Mouse (Mus musculus): ENCODE measurements around the gene Egf. TPM values are rescaled to one million over a fixed set of nuclear protein-coding genes. Genes with fewer than 3 reads are reported as not detected.

Egf gene
- polyA plus RNA-seq, 1 experiment from 2014 or later, result 1.3 TPM

DNA sequence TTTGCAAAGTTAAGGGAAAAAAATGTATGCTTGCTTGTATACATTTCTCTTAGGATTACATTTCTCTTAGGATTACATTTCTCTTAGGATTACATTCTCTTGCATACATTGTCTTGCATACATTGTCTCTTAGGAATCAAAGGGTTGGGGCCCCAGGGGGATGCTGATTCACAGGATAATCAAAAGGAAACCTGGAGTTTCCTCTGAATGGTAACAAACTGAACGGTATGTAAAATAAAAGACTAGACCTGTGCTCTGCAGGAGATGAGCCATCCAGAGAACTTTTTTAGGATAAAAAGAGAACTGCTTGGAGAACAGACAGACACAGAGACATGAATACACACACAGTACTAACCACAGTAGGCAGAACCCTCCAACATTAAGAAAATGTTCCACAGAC is 104.2 kb downstream of the Egf start:
- no peak overlapping the region for H3K9ac ChIP-seq
- H3K27ac ChIP-seq (replicated peaks), result no peak overlapping the region
- ATAC-seq (ENCODE audit: extremely low read depth, insufficient number of reproducible peaks, low FRiP score, low TSS enrichment), result no peak
- H3K4me3 ChIP-seq, result no peak overlapping the region
- no peaks in the 10 kb centered on the region for H3K9me3 ChIP-seq
- 44% methylated on average over 1 of the region's 1 CpGs for WGBS
- H3K27me3 ChIP-seq (replicated peaks), result no peaks in the 10 kb centered on the region
- H3K4me1 ChIP-seq, result peaks cover 9% of the 10 kb centered on the region
- H3K36me3 ChIP-seq, result no peaks in the 10 kb centered on the region
- H3K4me2 ChIP-seq, result no peak overlapping the region

DNA sequence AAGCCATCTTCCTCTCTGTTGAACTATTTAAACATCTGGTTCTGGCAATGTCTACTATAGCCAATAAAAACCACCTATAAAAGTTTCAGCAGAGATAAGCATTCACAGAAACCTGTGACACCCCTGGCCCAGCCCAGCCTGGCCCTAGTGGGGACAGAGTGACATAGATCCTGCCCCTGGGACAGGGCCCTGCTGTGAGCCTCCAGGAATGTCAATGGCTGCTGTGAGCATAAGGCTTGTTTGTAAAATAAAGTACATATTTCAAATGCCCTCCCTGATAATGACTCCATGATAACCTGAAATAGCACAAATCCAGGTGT is 104.9 kb downstream of the Egf start:
- no peak for ATAC-seq (ENCODE audit: extremely low read depth, insufficient number of reproducible peaks, low FRiP score, low TSS enrichment)
- no peaks in the 10 kb centered on the region for H3K27me3 ChIP-seq (replicated peaks)

DNA sequence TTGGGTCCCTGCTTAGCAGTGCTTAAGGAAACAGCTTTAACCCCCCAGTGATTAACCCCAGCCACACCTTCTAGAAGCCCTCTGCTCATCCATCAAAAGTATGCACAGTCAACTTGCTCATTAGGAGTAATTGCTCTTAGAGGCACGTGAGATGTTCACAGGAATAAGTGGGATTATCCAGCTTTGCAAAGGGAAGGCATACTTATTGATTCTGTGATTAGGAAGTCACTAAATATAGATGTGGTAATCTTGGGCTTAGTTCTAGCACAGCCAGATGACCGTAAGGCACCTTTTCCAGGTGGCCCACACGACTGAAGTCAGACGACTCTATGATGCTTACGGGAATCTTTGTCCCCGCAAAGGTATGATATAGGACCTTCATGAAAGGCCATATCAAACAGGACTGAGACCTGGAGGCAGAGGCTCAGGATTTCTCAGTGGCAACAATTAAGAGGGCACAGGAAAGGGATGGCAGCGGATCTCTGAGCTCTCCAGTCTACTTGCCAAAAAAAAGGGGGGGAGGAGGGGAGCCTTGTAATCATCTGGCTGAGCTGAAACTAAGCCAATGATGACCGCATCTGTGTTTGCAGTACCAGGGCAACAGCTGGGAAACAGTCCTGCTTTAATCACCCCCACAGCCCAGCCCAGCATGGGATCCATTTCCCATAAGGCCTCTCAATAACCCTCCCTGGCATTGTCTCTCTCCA is 105.4 kb downstream of the Egf start:
- Histone ChIP-seq H3K4me3 (no peak overlapping the region), H3K36me3 (no peaks in the 10 kb centered on the region), H3K9ac (no peak overlapping the region), H3K9me3 (no peaks in the 10 kb centered on the region), H3K27ac (replicated peaks) (no peak overlapping the region), H3K27me3 (replicated peaks) (no peaks in the 10 kb centered on the region), H3K4me1 (peaks cover 12% of the 10 kb centered on the region), H3K4me2 (no peak overlapping the region)
- no peak for ATAC-seq (ENCODE audit: extremely low read depth, insufficient number of reproducible peaks, low FRiP score, low TSS enrichment)
- WGBS, result 67% methylated on average over 8 of the region's 8 CpGs

More for the DNA sequence above, 104.9 kb downstream of the Egf start:
- Histone ChIP-seq H3K36me3 (no peaks in the 10 kb centered on the region), H3K9ac (no peak overlapping the region), H3K4me2 (no peak overlapping the region), H3K9me3 (no peaks in the 10 kb centered on the region), H3K4me1 (peaks cover 11% of the 10 kb centered on the region), H3K27ac (replicated peaks) (no peak overlapping the region), H3K4me3 (no peak overlapping the region)

DNA sequence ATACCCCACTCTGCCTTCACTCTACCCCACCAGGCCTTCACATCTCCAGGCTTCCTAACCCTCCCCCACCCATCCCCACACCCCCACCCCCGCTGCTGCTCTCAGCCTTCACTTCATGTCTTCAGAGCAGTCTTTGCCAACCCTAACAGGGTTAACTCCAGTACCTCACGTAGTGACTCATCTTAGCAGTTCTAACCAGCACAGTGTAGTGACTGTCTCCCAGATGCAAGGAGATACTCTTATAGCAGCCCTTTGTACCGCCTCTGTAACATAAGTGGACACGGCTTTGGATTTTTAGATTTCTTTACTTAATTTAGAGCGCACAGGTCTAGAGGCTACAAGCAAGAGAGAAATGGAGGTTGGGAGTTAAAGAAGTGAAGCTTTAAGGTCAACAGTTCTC is 106.5 kb downstream of the Egf start:
- no peaks in the 10 kb centered on the region for H3K36me3 ChIP-seq
- no peak overlapping the region for H3K27ac ChIP-seq (replicated peaks)
- H3K4me3 ChIP-seq, result no peak overlapping the region
- no peaks in the 10 kb centered on the region for H3K9me3 ChIP-seq
- no peak for ATAC-seq (ENCODE audit: extremely low read depth, insufficient number of reproducible peaks, low FRiP score, low TSS enrichment)
- peaks cover 12% of the 10 kb centered on the region for H3K4me1 ChIP-seq
- WGBS, result 65% methylated on average over 5 of the region's 5 CpGs
- no peak overlapping the region for H3K9ac ChIP-seq
- no peak overlapping the region for H3K4me2 ChIP-seq
- no peaks in the 10 kb centered on the region for H3K27me3 ChIP-seq (replicated peaks)

DNA sequence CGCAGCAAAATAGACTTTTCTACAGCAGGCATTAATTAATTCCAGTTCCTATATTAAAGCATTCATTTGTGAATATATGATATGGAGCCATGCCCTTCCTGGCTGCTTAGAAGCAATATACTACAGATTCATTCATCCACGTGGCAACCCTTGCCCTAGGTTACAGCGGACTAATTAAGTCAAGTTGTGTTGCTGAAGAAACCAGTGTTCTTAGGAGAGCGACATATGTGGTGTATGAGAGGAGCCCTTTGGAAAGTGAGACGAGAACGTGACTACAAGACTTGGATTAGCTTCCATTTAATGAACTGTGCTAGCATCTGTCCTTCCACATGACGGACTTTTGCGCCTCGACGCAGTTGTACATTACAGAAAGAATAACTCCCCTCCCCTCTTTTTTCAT is 107.8 kb downstream of the Egf start:
- 85% methylated on average over 10 of the region's 10 CpGs for WGBS
- Histone ChIP-seq H3K4me1 (peaks cover 12% of the 10 kb centered on the region), H3K36me3 (no peaks in the 10 kb centered on the region), H3K27ac (replicated peaks) (no peak overlapping the region), H3K27me3 (replicated peaks) (no peaks in the 10 kb centered on the region), H3K9ac (no peak overlapping the region), H3K9me3 (no peaks in the 10 kb centered on the region), H3K4me3 (no peak overlapping the region), H3K4me2 (no peak overlapping the region)
- ATAC-seq (ENCODE audit: extremely low read depth, insufficient number of reproducible peaks, low FRiP score, low TSS enrichment), result no peak

DNA sequence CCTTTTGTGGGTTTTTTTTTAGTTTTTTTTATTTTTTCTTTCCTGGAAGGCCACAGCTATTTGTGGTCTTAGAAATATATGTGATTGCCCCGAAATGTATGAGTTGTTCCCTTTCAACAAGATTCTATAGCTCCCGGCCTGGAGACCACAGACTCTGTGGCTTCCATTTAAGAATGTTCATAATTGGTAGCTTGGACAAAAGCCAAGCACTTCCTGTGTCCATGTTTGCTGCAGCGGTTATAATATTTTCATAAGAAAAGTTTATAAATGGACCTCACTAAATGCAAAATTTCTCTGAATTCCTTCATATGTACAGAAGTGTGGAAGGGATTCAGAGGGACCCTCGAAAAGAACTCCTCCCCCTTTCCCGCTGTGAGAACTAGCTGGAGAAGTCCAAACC is 108.3 kb downstream of the Egf start:
- Histone ChIP-seq H3K4me1 (peaks cover 12% of the 10 kb centered on the region), H3K9me3 (no peaks in the 10 kb centered on the region), H3K4me3 (no peak overlapping the region), H3K4me2 (no peak overlapping the region), H3K36me3 (no peaks in the 10 kb centered on the region), H3K27ac (replicated peaks) (no peak overlapping the region), H3K27me3 (replicated peaks) (no peaks in the 10 kb centered on the region), H3K9ac (no peak overlapping the region)
- no peak for ATAC-seq (ENCODE audit: extremely low read depth, insufficient number of reproducible peaks, low FRiP score, low TSS enrichment)
- WGBS, result 71% methylated on average over 5 of the region's 5 CpGs

DNA sequence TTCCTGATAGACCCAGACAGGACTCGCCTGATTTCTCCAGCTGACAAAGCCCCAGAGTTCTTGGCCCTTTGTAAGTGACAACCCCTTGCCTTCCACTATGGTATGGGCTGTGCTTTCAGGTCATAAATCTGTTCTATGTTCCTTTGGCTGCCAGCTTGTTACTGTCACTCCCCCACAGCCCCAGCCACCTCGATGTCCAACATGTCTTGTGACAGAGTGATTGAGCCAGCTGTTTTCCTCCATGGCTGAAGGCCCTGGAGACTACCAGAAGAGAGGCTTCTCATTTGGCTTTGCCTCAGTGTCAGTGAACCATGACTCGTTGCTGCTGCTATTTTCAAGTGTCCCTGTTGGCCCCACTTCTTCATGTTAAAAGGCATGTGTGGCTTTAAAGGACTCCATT is 109.7 kb downstream of the Egf start:
- Histone ChIP-seq H3K27ac (replicated peaks) (no peak overlapping the region), H3K9me3 (no peaks in the 10 kb centered on the region), H3K4me1 (peaks cover 9% of the 10 kb centered on the region), H3K4me3 (no peak overlapping the region), H3K9ac (no peak overlapping the region), H3K4me2 (no peak overlapping the region), H3K27me3 (replicated peaks) (no peaks in the 10 kb centered on the region), H3K36me3 (no peaks in the 10 kb centered on the region)
- ATAC-seq (ENCODE audit: extremely low read depth, insufficient number of reproducible peaks, low FRiP score, low TSS enrichment), result no peak
- 41% methylated on average over 3 of the region's 3 CpGs for WGBS

DNA sequence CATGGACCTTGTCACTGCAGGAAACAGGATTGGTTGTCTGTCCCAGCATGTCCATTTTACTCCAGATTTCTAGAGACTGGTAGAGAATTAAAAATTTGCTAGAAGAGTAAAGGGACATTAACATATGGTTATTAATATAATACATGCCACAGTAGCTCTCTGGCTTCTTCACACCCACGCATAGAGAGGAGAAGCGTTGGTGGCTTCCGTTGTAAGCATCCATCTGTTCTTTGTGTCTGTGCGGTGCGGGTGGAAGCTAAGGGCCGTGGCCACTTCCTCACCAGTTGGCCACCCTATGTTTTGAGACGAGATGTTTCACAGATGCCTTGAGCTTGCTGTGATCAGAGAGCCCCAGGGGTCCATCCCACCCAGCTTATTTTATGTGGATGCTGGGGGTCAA is 113.5 kb downstream of the Egf start:
- no peak overlapping the region for H3K9ac ChIP-seq
- H3K27ac ChIP-seq (replicated peaks), result no peak overlapping the region
- no peaks in the 10 kb centered on the region for H3K9me3 ChIP-seq
- ATAC-seq (ENCODE audit: extremely low read depth, insufficient number of reproducible peaks, low FRiP score, low TSS enrichment), result no peak
- H3K4me1 ChIP-seq, result peaks cover 15% of the 10 kb centered on the region
- H3K4me3 ChIP-seq, result no peak overlapping the region
- no peaks in the 10 kb centered on the region for H3K36me3 ChIP-seq
- H3K27me3 ChIP-seq (replicated peaks), result no peaks in the 10 kb centered on the region
- WGBS, result 85% methylated on average over 7 of the region's 7 CpGs
- H3K4me2 ChIP-seq, result no peak overlapping the region

DNA sequence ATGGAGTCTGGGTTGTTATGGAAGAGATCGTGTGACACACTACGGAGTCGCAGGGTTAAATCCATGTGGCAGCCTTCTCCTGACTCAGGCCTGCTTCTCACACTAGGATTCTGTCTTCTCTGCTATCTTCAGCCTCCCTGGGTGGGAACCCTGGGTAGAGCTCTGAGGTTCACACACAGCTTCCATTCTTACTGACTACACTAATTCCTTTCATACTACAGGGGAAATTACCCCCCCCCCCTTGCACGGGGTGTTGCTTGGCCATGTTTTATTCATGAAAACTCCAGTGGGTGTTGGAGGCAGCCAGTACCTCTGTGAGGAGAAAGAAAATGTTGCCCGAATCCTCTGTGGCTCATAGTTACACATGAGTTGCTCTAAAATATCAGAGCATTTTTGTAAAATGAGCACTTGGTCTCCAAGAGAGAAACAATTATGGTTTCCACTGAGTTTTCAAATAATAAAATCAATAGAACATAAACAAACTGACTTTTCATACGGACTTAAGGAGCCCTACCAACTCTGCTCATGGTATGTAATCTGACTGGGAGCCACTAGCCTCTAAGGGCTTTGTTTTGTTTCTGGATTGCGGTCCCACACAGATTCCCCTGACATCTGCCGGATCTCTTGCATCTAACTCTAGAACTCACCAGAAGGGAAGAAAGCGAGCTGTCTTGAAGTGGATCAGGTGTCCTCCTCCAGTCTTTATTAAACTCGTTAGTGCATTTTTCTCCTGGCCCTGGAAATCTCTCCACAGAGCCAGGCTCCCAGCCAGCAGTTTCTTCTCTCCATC is 114.7 kb downstream of the Egf start:
- H3K4me3 ChIP-seq, result no peak overlapping the region
- H3K4me1 ChIP-seq, result peaks cover 16% of the 10 kb centered on the region
- H3K9ac ChIP-seq, result no peak overlapping the region
- H3K27ac ChIP-seq (replicated peaks), result no peak overlapping the region
- H3K27me3 ChIP-seq (replicated peaks), result no peaks in the 10 kb centered on the region
- WGBS, result 67% methylated on average over 10 of the region's 10 CpGs
- H3K36me3 ChIP-seq, result no peaks in the 10 kb centered on the region
- ATAC-seq (ENCODE audit: extremely low read depth, insufficient number of reproducible peaks, low FRiP score, low TSS enrichment), result no peak
- H3K9me3 ChIP-seq, result no peaks in the 10 kb centered on the region
- no peak overlapping the region for H3K4me2 ChIP-seq

DNA sequence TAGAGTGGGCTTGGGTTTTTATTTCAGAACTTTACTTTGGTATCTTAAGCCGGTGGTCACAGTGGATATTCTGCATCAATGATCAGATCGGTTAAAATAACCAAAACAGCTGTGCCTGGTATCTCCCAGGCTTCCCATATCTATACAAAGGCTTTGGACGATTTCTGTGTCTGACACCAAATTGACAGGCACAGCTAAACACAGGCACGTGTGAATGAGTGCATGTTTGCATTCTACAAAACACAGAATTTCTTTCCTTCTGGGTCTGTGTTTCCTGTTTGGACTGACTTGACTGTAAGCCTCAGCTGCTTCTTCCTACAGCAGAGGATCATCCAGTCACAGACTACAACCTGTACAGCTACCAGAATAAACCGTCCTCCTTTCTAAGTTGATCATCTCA is 115.4 kb downstream of the Egf start:
- Histone ChIP-seq H3K4me3 (no peak overlapping the region), H3K9me3 (no peaks in the 10 kb centered on the region), H3K27ac (replicated peaks) (no peak overlapping the region), H3K4me2 (no peak overlapping the region), H3K4me1 (peaks cover 13% of the 10 kb centered on the region), H3K27me3 (replicated peaks) (no peaks in the 10 kb centered on the region), H3K9ac (no peak overlapping the region), H3K36me3 (no peaks in the 10 kb centered on the region)
- no peak for ATAC-seq (ENCODE audit: extremely low read depth, insufficient number of reproducible peaks, low FRiP score, low TSS enrichment)
- WGBS, result 44% methylated on average over 5 of the region's 5 CpGs

DNA sequence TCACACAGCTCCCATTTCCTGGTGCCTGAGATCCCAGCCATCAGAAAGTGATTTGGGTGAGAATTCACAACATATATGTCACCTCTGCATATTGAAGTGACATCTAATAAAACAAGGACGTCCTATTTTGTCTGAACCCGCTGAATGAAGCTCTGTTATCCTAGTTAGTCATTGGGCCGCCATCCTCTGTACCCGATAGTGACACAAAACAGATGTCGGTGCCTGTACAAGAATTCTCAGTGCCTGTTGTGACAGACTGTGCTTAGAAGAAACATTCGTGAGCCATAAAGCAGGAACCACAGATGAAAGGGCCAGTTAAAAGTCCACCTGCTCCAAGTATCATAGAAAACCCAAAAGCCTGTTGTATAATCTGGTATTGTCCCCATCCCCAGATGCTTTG is 117.7 kb downstream of the Egf start:
- Histone ChIP-seq H3K27ac (replicated peaks) (no peak overlapping the region), H3K4me3 (no peak overlapping the region), H3K9ac (no peak overlapping the region), H3K36me3 (no peaks in the 10 kb centered on the region), H3K4me2 (no peak overlapping the region), H3K9me3 (no peaks in the 10 kb centered on the region), H3K4me1 (peaks cover 30% of the 10 kb centered on the region), H3K27me3 (replicated peaks) (no peaks in the 10 kb centered on the region)
- WGBS, result 50% methylated on average over 6 of the region's 6 CpGs
- ATAC-seq (ENCODE audit: extremely low read depth, insufficient number of reproducible peaks, low FRiP score, low TSS enrichment), result no peak

Data from heart, embryonic 13.5 days (tissue).